Mouse (Mus musculus): ENCODE data around the gene Acad10. TPM values are rescaled to one million over a fixed set of nuclear protein-coding genes. Genes with fewer than 3 reads are reported as not detected.
A peak's percentile ranks its signal among the peaks of the same experiment; 100 is the strongest.

The Acad10 gene
- total and polyA plus RNA-seq, 3 experiments, result 2.1 to 4.2 (median 2.7) TPM

GRCm38 (mm10) chr5:121593451-121594401 lies 66.6 kb downstream of the Acad10 start, which contains the start of gene Aldh2:
Aldh2 (minus strand) TSS chr5:121593824.
- peak; percentile 81 for DNase-seq (ENCODE audit: extremely low read depth)
- peak within 1 kb of the TSS; percentile 53 to 87 (median 69) for H3K4me3 ChIP-seq (replicated peaks in 1 of 3; ENCODE audit: low read depth in 2 of 3, low read length in 2 of 3, poor library complexity in 1 of 3)
- peak within 1 kb of the TSS; percentile 63 for H3K27ac ChIP-seq (ENCODE audit: insufficient read depth, low read depth)
- peak within 1 kb of the TSS; percentile 67 for H3K4me2 ChIP-seq (ENCODE audit: insufficient read depth, low read depth, poor library complexity, severe bottlenecking)
- H3K27me3 ChIP-seq (replicated peaks), result no peaks in the 10 kb centered on the region
- H3K36me3 ChIP-seq (replicated peaks in 1 of 2; ENCODE audit: control insufficient read depth in 1 of 2, insufficient read depth in 1 of 2, low read length in 1 of 2), result peaks cover 0 to 14% of the 10 kb centered on the region in 2 experiments
- peaks cover 5 to 38% of the 10 kb centered on the region in 2 experiments; a peak in 3 of 4 replicates for H3K4me1 ChIP-seq (ENCODE audit: control insufficient read depth in 1 of 2, insufficient read depth in 2 of 2)
- in situ Hi-C loops (cut with MboI; ENCODE audit: low pct_ligation_motif_present, low pct_unique_long_range_greater_than_20kb, low sequenced_read_pairs), result no loop called here
- no peaks in the 10 kb centered on the region for H3K79me2 ChIP-seq (replicated peaks; ENCODE audit: control insufficient read depth, extremely low read depth, insufficient read depth, poor library complexity, severe bottlenecking)
- peak within 1 kb of the TSS; percentile 41 for H3K9ac ChIP-seq (ENCODE audit: insufficient read depth, low read depth)
- dilution Hi-C loops (cut with MboI; ENCODE audit: extremely low pct_ligation_motif_present, extremely low pct_unique_long_range_greater_than_20kb, low sequenced_read_pairs), result no loop called here
- TF ChIP-seq ZMIZ1 (IDR thresholded peaks at IDR 0.05; ENCODE audit: low read depth, low read length) (0 out of 2 replicates have a peak, but pooled peaks have one; percentile 35), ELF1 (IDR thresholded peaks at IDR 0.05; ENCODE audit: low read depth, low read length) (peak; percentile 16; the same call in 1 of the 2 replicates), USF2 (conservative IDR thresholded peaks at IDR 0.05; ENCODE audit: low read depth, low read length) (peak; percentile 89), MAX (IDR thresholded peaks at IDR 0.05; ENCODE audit: low read length) (peak; percentile 82), MXI1 (IDR thresholded peaks at IDR 0.05; ENCODE audit: low read depth, low read length) (peak; percentile 66; the same call in 1 of the 2 replicates), NELFE (IDR thresholded peaks at IDR 0.05; ENCODE audit: low read depth, low read length) (peak; percentile 80), NRF1 (IDR thresholded peaks at IDR 0.05; ENCODE audit: low read depth, low read length) (peak; percentile 26; the same call in 1 of the 2 replicates), SMC3 (IDR thresholded peaks at IDR 0.05; ENCODE audit: low read depth, low read length) (no peak), MAZ (IDR thresholded peaks at IDR 0.05; ENCODE audit: low read depth, low read length) (no peak), IRF4 (IDR thresholded peaks at IDR 0.05; ENCODE audit: low read depth, low read length) (0 out of 2 replicates have a peak, but pooled peaks have one; percentile 46), USF1 (IDR thresholded peaks at IDR 0.05; ENCODE audit: low read depth, low read length) (peak; percentile 89), POLR2A (IDR thresholded peaks at IDR 0.05; ENCODE audit: low read depth, low read length) (peak; percentile 64), BHLHE40 (IDR thresholded peaks at IDR 0.05; ENCODE audit: low read depth, low read length) (peak; percentile 55), MYC (IDR thresholded peaks at IDR 0.05; ENCODE audit: low read depth, low read length) (0 out of 2 replicates have a peak, but pooled peaks have one; percentile 40), TBP (conservative IDR thresholded peaks at IDR 0.05; ENCODE audit: low read depth, low read length) (0 out of 2 replicates have a peak, but pooled peaks have one; percentile 13), SIN3A (IDR thresholded peaks at IDR 0.05; ENCODE audit: low read length) (peak; percentile 90; the same call in 1 of the 2 replicates), CTCF (conservative IDR thresholded peaks at IDR 0.05 in 1 of 2, IDR thresholded peaks at IDR 0.05 in 1 of 2; ENCODE audit: low read depth in 2 of 2, low read length in 2 of 2) (no peak; a peak in 1 of 4 replicates), MEF2A (IDR thresholded peaks at IDR 0.05; ENCODE audit: borderline replicate concordance, low read depth, low read length) (peak; percentile 53; the same call in 1 of the 2 replicates), GABPA (IDR thresholded peaks at IDR 0.05; ENCODE audit: insufficient replicate concordance, low read depth, low read length) (no peak)
- no peaks in the 10 kb centered on the region for H3K9me3 ChIP-seq (replicated peaks; ENCODE audit: low read length)

Data from CH12.LX (cell line).